Mouse (Mus musculus) heart, adult 2 months (tissue): Measurements from ENCODE around the gene Cpne1. TPM values are rescaled to one million over a fixed set of nuclear protein-coding genes. Genes with fewer than 3 reads are reported as not detected.

Experiments
- DNase-seq, 2 experiments: peaks; one replicate each; pipeline ENCODE4 v3.0.0; 2021
- H3K27ac ChIP-seq: fragments of 200-600 bp; 2 replicates; pipeline ENCODE4 v1.8.1; 2022
- H3K27me3 ChIP-seq: fragments of 200-500 bp; 2 replicates; pipeline ENCODE4 v1.6.1; 2012; ENCODE audit warnings: mild to moderate bottlenecking, low read length, inconsistent platforms, mixed read lengths; ENCODE audit not compliant: control insufficient read depth, insufficient read depth
- H3K36me3 ChIP-seq: fragments of 200-500 bp; 2 replicates; pipeline ENCODE4 v1.6.1; 2012; ENCODE audit warnings: low read length, inconsistent platforms; ENCODE audit not compliant: control insufficient read depth, insufficient read depth
- H3K4me1 ChIP-seq: fragments of 200-500 bp; 2 replicates; pipeline ENCODE4 v1.6.1; 2011; ENCODE audit warnings: low read length; ENCODE audit not compliant: control insufficient read depth, insufficient read depth
- H3K4me3 ChIP-seq: fragments of 200-600 bp; 2 replicates; pipeline ENCODE4 v1.8.1; 2022
- H3K79me2 ChIP-seq: fragments of 200-500 bp; replicated peaks from 2 replicates; pipeline ENCODE4 v1.6.1; 2012; ENCODE audit warnings: mild to moderate bottlenecking, inconsistent platforms, low read length, moderate library complexity, mixed read lengths; ENCODE audit not compliant: control insufficient read depth, insufficient read depth
- H3K9ac ChIP-seq: fragments of 200-500 bp; 2 replicates; pipeline ENCODE4 v1.6.1; 2012; ENCODE audit warnings: low read depth, mild to moderate bottlenecking, control low read depth, inconsistent platforms, low read length, mixed read lengths
- CTCF ChIP-seq: fragments of 200-600 bp; IDR thresholded peaks from 2 replicates; pipeline ENCODE4 v1.8.1; 2022; ENCODE audit warnings: antibody characterized with exemption, mild to moderate bottlenecking, moderate library complexity
- EP300 ChIP-seq: fragments of 200-500 bp; IDR thresholded peaks from 2 replicates; pipeline ENCODE4 v1.6.1; 2011; ENCODE audit warnings: low read depth, low read length, control low read depth; ENCODE audit not compliant: insufficient read depth
- POLR2A ChIP-seq: fragments of 200-500 bp; IDR thresholded peaks from 2 replicates; pipeline ENCODE4 v1.6.1; 2011; ENCODE audit warnings: mild to moderate bottlenecking, low read depth, low read length, control low read depth; ENCODE audit not compliant: insufficient read depth
- WGBS: fragments of 180-500 bp; shearing (Covaris S2); methylation state at CpG from one replicate; pipeline ENCODE4 v1.1.7; 2018; 5-methylcytosine and 5-hydroxymethylcytosine counted together
- intact Hi-C: fragments of 180-260 bp; cut with DNase I; formaldehyde crosslinking; loops from one replicate; pipeline ENCODE4 v1.15.1; 2025
- polyA plus RNA-seq: library from polyadenylated mRNA; depleted of rRNA; stranded (reverse); fragments of >200 nt; gene quantifications from 2 replicates; pipeline ENCODE4 v1.2.3, GENCODE M21; 2012
- total RNA-seq, 2 experiments: library from RNA; stranded (reverse); gene quantifications; 2 replicates each; pipeline ENCODE4 v1.2.3; 2021

The Cpne1 gene
- total and polyA plus RNA-seq, 3 experiments, result 8.1 to 31.8 (median 12.2) TPM

DNA sequence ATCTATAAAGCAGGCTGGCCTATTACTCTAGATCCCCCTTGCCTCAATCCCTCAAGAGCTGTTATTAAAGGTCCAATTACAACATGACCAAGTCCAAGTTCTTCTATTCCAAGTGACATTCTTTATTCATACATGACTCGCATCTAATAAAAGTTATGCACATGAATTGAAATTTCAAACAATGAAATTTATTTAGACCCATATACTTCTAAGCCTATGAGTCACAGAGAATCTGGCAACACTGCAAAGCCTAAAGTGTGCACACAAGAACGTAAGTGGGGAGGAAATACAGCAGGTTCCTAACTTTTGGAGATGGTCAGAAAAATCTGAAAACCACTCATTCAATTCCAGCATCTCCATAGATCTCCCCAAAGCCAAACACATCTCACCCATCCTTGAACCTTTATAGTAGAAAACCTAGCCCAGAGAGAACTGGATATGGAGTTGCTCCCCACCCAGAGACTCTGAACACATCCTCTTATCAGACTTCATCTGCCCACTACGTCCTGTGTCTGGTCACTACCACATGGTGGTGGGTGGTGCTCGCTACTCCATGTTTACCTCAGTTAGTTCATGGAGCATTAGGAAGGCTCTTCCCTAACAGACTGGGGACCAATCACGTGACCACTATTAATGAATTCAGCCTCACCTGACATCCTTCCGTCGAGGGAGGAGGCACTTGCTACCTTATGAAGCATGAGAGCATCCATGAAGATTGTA is 24.2 kb downstream of the Cpne1 start:
- 84% methylated on average over 7 of the region's 7 CpGs for WGBS
- Histone ChIP-seq H3K36me3 (peaks cover 4% of the 10 kb centered on the region), H3K4me1 (peaks cover 1% of the 10 kb centered on the region), H3K9ac (no peak overlapping the region), H3K27me3 (no peaks in the 10 kb centered on the region), H3K27ac (no peak overlapping the region), H3K79me2 (peaks cover 4% of the 10 kb centered on the region), H3K4me3 (no peak overlapping the region)
- intact Hi-C loops, result no loop called here
- TF ChIP-seq CTCF, result no peak
- no peak for TF ChIP-seq EP300
- no peak for TF ChIP-seq POLR2A
- no peak for DNase-seq

- H3K4me1 ChIP-seq, result no peaks in the 10 kb centered on the region; the same call in 1 of the 2 replicates
- TF ChIP-seq POLR2A (no peak), EP300 (no peak), CTCF (no peak)
- H3K9ac ChIP-seq, result no peak overlapping the region
- H3K27ac ChIP-seq, result no peak overlapping the region
- H3K79me2 ChIP-seq, result peaks cover 4% of the 10 kb centered on the region
- DNase-seq, result no peak
- H3K27me3 ChIP-seq, result no peaks in the 10 kb centered on the region
- intact Hi-C loops, result no loop called here
- 91% methylated on average over 3 of the region's 3 CpGs for WGBS
- H3K36me3 ChIP-seq, result no peaks in the 10 kb centered on the region; the same call in 1 of the 2 replicates
- no peak overlapping the region for H3K4me3 ChIP-seq
These were observed 27.2 kb downstream of the Cpne1 start for GRCm38 (mm10) chr2:156084541-156084940.

GRCm38 (mm10) chr2:156080391-156080790 is 31.4 kb downstream of the Cpne1 start:
- Histone ChIP-seq H3K9ac (no peak overlapping the region), H3K4me3 (no peak overlapping the region), H3K27me3 (no peaks in the 10 kb centered on the region), H3K27ac (no peak overlapping the region; the same call in 1 of the 2 replicates), H3K4me1 (no peaks in the 10 kb centered on the region; the same call in 1 of the 2 replicates), H3K36me3 (no peaks in the 10 kb centered on the region), H3K79me2 (no peaks in the 10 kb centered on the region)
- TF ChIP-seq POLR2A (no peak), CTCF (no peak), EP300 (no peak)
- intact Hi-C loops, result no loop called here
- DNase-seq, result no peak
- WGBS, result 89% methylated on average over 7 of the region's 7 CpGs

DNA sequence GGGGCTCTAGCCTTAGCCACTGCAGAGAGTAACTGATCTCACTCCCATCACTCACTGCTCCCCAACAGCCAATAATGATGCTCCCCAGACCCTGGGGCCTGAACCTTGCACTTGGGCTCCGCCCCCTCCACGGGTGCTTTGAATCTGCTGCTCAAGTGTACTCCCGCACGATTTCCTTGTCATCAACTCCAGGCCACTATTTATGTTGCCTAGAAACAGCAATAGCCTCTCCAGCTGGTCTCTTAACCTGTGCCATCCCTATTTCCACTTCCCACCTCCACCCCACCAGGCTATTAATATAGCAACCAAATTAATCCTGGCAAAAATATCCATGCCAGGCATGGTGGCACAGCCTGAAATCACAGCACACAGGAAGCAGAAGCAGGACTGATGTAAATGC is 32.1 kb downstream of the Cpne1 start:
- Histone ChIP-seq H3K27me3 (no peaks in the 10 kb centered on the region), H3K27ac (no peak overlapping the region; the same call in 1 of the 2 replicates), H3K4me1 (no peaks in the 10 kb centered on the region; the same call in 1 of the 2 replicates), H3K36me3 (no peaks in the 10 kb centered on the region), H3K79me2 (no peaks in the 10 kb centered on the region), H3K4me3 (no peak overlapping the region), H3K9ac (no peak overlapping the region)
- DNase-seq, result no peak
- TF ChIP-seq POLR2A, result no peak
- no peak for TF ChIP-seq EP300
- TF ChIP-seq CTCF, result no peak
- 32% methylated on average over 4 of the region's 4 CpGs for WGBS
- intact Hi-C loops, result no loop called here

- no peak overlapping the region for H3K27ac ChIP-seq
- H3K4me1 ChIP-seq, result no peaks in the 10 kb centered on the region; the same call in 1 of the 2 replicates
- no peaks in the 10 kb centered on the region for H3K27me3 ChIP-seq
- H3K4me3 ChIP-seq, result no peak overlapping the region
- TF ChIP-seq CTCF (no peak), EP300 (no peak), POLR2A (no peak)
- WGBS, result 74% methylated on average over 8 of the region's 8 CpGs
- H3K9ac ChIP-seq, result no peak overlapping the region
- no peaks in the 10 kb centered on the region for H3K36me3 ChIP-seq
- intact Hi-C loops, result no loop called here
- H3K79me2 ChIP-seq, result no peaks in the 10 kb centered on the region
- DNase-seq, result no peak
These were observed 32.6 kb downstream of the Cpne1 start for GRCm38 (mm10) chr2:156079183-156079560.

DNA sequence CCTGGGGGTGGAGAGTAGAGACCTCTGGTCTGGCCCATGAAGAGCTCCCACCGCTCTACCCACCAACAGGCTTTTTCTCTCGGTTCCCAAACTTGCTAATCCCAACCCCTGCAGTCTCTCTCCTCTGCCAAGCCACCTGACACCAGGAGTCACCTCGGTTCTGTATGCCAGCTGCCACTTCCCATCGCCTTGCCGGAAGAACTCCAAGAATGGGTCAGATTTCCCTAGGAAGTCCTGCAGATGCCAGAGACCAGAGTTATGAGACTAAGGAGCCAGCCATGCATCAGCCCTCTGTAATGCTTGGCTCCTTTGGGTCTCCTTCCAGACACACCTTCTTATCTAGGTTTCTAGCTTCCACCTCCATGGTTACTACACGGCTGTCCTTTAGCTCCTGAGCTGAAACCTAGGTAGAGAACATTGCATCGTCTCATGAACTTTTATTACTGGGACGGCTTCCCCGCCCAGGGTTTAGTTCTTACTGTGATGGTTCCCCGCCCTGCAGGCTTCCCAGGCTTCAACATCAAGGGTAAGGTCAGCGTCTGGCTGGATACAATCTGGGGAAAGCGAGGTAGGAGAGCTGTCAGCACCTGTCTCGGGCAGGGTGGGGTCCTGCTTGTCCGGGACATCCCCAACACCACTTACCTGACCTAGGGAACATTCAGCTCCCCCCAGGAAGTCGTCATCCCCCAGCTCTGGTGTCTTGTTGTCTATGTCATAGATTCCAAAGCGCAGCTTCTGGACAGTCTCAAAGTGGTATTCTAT is 33.2 kb downstream of the Cpne1 start:
- no peaks in the 10 kb centered on the region for H3K36me3 ChIP-seq
- no peak for DNase-seq
- H3K4me3 ChIP-seq, result no peak overlapping the region

More for the DNA sequence above, 33.2 kb downstream of the Cpne1 start:
- Histone ChIP-seq H3K27ac (no peak overlapping the region), H3K4me1 (no peaks in the 10 kb centered on the region; the same call in 1 of the 2 replicates), H3K27me3 (no peaks in the 10 kb centered on the region), H3K9ac (no peak overlapping the region), H3K79me2 (no peaks in the 10 kb centered on the region)
- 87% methylated on average over 16 of the region's 16 CpGs for WGBS
- TF ChIP-seq CTCF (no peak), POLR2A (no peak), EP300 (no peak)
- intact Hi-C loops, result no loop called here
